Mouse (Mus musculus): ENCODE measurements around the gene Tgfa. TPM values are rescaled to one million over a fixed set of nuclear protein-coding genes. Genes with fewer than 3 reads are reported as not detected.

Gene Tgfa
- polyA plus RNA-seq, 3 experiments from 2014 or later: 0.28 TPM; not detected in 2

DNA sequence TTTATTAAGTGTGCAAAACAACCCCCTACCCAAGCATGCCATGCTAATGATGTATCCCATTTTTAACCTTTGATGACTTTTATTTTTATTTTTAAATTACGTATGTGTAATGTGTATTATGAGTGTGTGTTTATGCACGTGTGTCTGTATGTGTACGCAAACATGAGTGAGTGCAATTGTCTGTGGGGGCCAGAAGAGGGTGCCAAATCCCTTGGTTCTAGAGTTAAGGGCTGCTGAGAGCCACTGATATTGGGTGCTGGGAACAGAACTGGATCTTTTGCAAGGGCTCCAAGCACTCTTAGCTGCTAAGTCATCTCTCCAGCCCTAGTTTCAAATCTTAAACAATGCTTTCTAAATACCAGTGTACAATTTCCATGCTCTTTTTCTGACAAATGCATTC lies 103.9 kb downstream of the Tgfa start:
- ATAC-seq: no peak

DNA sequence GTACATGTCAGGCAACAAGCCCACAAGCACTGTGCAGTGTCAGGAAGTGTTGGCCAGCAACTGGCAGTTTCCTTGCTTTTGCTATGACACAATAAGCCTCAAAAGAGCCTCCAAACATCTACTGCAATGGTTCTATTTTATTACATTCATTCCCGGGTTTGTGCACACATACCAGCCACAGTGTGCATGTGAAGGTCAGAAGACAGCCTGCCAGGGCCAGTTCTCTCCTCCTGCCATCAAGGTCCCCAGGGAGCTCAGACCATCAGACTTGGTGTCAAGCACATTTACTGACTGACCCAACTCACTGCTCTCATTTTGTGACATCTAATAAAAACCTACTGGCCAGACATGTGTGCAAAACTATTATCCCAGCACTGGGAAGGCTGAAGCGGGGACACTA lies 104.4 kb downstream of the Tgfa start:
- no peak for ATAC-seq

- ATAC-seq: no peak
Measured at GRCm38 (mm10) chr6:86305680-86306079, 110.7 kb downstream of the Tgfa start.

DNA sequence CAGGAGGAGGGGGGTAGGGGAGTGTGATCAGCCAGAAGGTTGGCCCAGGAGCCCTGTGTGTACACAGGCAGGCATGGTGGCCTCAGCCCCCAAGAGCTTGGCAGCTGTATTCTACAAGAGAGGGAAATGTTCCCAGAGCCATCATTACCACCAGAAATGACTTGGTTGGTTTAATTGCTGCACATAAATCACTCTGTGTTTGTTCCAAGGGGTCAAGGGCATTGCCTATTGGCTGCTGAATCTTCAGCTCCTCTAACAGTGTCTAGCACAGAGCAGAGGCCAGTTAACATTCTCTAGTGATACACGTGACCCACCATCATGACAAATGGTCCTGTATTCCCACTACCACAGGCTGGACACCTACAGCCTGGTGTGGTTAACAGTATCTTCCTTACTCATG lies 119.0 kb downstream of the Tgfa start:
- no peak for ATAC-seq

- no peak for ATAC-seq
Measured at GRCm38 (mm10) chr6:86317066-86317465, 122.0 kb downstream of the Tgfa start.

- no peak for ATAC-seq
Measured at GRCm38 (mm10) chr6:86318855-86319254, 123.8 kb downstream of the Tgfa start.

GRCm38 (mm10) chr6:86322031-86322563 lies 127.1 kb downstream of the Tgfa start:
- ATAC-seq: no peak

DNA sequence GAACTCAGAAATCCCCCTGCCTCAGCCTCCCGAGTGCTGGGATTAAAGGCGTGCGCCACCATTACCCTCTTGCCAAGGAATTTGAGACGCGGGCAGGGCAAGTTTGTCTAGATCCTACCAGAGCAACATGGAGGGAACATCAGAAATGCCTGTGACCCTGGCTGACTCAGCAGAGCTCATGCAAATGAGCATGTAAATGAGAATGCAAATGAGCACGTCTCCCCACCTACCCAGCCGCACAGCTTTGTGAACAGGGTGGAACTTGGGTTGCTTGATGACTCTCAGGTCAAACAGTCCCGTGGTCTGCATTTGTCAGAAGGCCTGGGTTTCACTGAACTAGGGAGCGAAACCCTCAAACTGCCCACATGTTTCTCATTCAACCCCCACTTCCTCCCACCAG lies 128.0 kb downstream of the Tgfa start:
- ATAC-seq: no peak

- ATAC-seq: no peak
Measured at GRCm38 (mm10) chr6:86324400-86324799, 129.4 kb downstream of the Tgfa start.

Other genes with a start within 250 kb of the Tgfa start
- 100 to 1,000 TPM; 177 to 212 (median 182) TPM for gene Dusp11, start 233.6 kb upstream of the Tgfa start, polyA plus RNA-seq (2017; shearing (Covaris generic))
- gene Figla, start 179.1 kb upstream of the Tgfa start, polyA plus RNA-seq (2017; shearing (Covaris generic)): not detected
- not detected for gene Add2, start 166.5 kb upstream of the Tgfa start, polyA plus RNA-seq (2017; shearing (Covaris generic))
- gene Fam136a, start 170.4 kb downstream of the Tgfa start, polyA plus RNA-seq (2017; shearing (Covaris generic)): 10 to 100 TPM; 52.7 to 54.8 (median 53.5) TPM
- gene Snrpg, start 176.1 kb downstream of the Tgfa start, polyA plus RNA-seq (2017; shearing (Covaris generic)): 100 to 1,000 TPM; 402 to 450 (median 421) TPM
- gene Pcyox1, start 201.9 kb downstream of the Tgfa start, polyA plus RNA-seq (2017; shearing (Covaris generic)): 10 to 100 TPM in 1 of 3 experiments, 1 to 10 TPM in 2; 6.1 to 11.8 (median 6.8) TPM
- gene Tia1, start 209.0 kb downstream of the Tgfa start, polyA plus RNA-seq (2017; shearing (Covaris generic)): 100 to 1,000 TPM in 2 of 3 experiments, 10 to 100 TPM in 1; 85.7 to 110 (median 100) TPM
- gene Gm44790, start 231.4 kb downstream of the Tgfa start, polyA plus RNA-seq (2017; shearing (Covaris generic)): not detected
- 10 to 100 TPM; 20.2 to 39.5 (median 34.5) TPM for gene C87436, start 243.2 kb downstream of the Tgfa start, polyA plus RNA-seq (2017; shearing (Covaris generic))

Measured in inflammation-experienced regulatory T-cells, adult 6 months (primary cell).